Mouse (Mus musculus) olfactory bulb, adult 2 months (tissue): ENCODE data around the gene Pkib.

ENCODE experiments used
- CTCF ChIP-seq: fragments of 200-500 bp; IDR thresholded peaks from 2 replicates; pipeline ENCODE4 v1.5.1; 2012; ENCODE audit warnings: low read depth, mild to moderate bottlenecking, low read length, moderate library complexity; ENCODE audit not compliant: insufficient read depth
- POLR2A ChIP-seq: fragments of 200-500 bp; IDR thresholded peaks from 2 replicates; pipeline ENCODE4 v1.6.1; 2012; ENCODE audit warnings: mild to moderate bottlenecking, low read depth, low read length, moderate library complexity; ENCODE audit not compliant: insufficient read depth

- no peak for TF ChIP-seq CTCF
- no peak for TF ChIP-seq POLR2A
These were observed 127.2 kb downstream of the Pkib start for GRCm38 (mm10) chr10:57758999-57759398.
